Mouse (Mus musculus): ENCODE measurements at regions not wholly inside any gene's neighbourhood (a gene's known extent, or its start where the extent isn't known, plus 50 kb on each side); places are given as distances from the start of the nearest gene placed in this dataset.

DNA sequence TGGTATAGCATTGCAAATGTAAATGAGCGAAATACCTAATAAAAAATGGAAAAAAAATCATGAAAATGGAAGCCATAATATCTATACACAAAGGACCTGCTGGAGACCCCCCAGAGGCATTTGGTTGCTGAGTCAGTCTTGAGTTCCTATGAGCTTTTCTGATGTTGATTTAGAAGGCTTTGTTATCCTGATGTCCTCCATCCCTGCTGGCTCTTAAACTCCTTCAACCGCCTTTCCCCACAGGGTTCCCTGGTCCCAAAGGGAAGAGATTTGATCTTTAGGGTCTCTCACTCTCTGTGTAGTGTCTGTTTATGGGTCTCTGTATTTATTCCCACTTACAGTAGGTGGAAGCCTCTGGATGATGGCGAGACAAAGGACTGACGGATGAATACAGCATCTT, 356.6 kb upstream of the Robo2 start:
- 79% methylated on average over 4 of the region's 4 CpGs for WGBS (ENCODE audit: insufficient replicate concordance)
- no peak overlapping the region for H3K4me3 ChIP-seq (ENCODE audit: low read depth, low read length)

GRCm38 (mm10) chr16:74756720-74757345, 345.2 kb upstream of the Robo2 start:
- WGBS (ENCODE audit: insufficient replicate concordance): 69% methylated on average over 6 of the region's 6 CpGs
- Histone ChIP-seq H3K4me1 (ENCODE audit: control insufficient read depth, insufficient read depth, low read length) (no peaks in the 10 kb centered on the region), H3K4me2 (no peak overlapping the region), H3K36me3 (ENCODE audit: control insufficient read depth, insufficient read depth, low read length) (no peaks in the 10 kb centered on the region), H3K27ac (ENCODE audit: low read depth, low read length) (no peak overlapping the region), H3K27me3 (ENCODE audit: control insufficient read depth, insufficient read depth, low read length) (no peaks in the 10 kb centered on the region), H3K9ac (ENCODE audit: low read depth, low read length) (no peak overlapping the region), H3K4me3 (ENCODE audit: low read depth, low read length) (no peak overlapping the region), H3K9me3 (replicated peaks; ENCODE audit: control insufficient read depth, low read length) (no peaks in the 10 kb centered on the region)
- ATAC-seq (replicated peaks; ENCODE audit: insufficient number of reproducible peaks, low FRiP score, low TSS enrichment): no peak

More for the DNA sequence above, 356.6 kb upstream of the Robo2 start:
- Histone ChIP-seq H3K9ac (ENCODE audit: low read depth, low read length) (no peak overlapping the region), H3K4me1 (ENCODE audit: control insufficient read depth, insufficient read depth, low read length) (no peaks in the 10 kb centered on the region), H3K4me2 (no peak overlapping the region), H3K27ac (ENCODE audit: low read depth, low read length) (no peak overlapping the region), H3K27me3 (ENCODE audit: control insufficient read depth, insufficient read depth, low read length) (no peaks in the 10 kb centered on the region), H3K36me3 (ENCODE audit: control insufficient read depth, insufficient read depth, low read length) (no peaks in the 10 kb centered on the region), H3K9me3 (replicated peaks; ENCODE audit: control insufficient read depth, low read length) (no peaks in the 10 kb centered on the region)
- ATAC-seq (replicated peaks; ENCODE audit: insufficient number of reproducible peaks, low FRiP score, low TSS enrichment): no peak

- ATAC-seq (replicated peaks; ENCODE audit: insufficient number of reproducible peaks, low FRiP score, low TSS enrichment): no peak
- 24% methylated on average over 3 of the region's 3 CpGs for WGBS (ENCODE audit: insufficient replicate concordance)
Measured at GRCm38 (mm10) chr16:74750900-74751299, 339.3 kb upstream of the Robo2 start.

GRCm38 (mm10) chr16:74749006-74749405, 337.4 kb upstream of the Robo2 start:
- ATAC-seq (replicated peaks; ENCODE audit: insufficient number of reproducible peaks, low FRiP score, low TSS enrichment): no peak
- no peak overlapping the region for H3K4me2 ChIP-seq
- H3K36me3 ChIP-seq (ENCODE audit: control insufficient read depth, insufficient read depth, low read length): no peaks in the 10 kb centered on the region
- no peaks in the 10 kb centered on the region for H3K4me1 ChIP-seq (ENCODE audit: control insufficient read depth, insufficient read depth, low read length)
- H3K27ac ChIP-seq (ENCODE audit: low read depth, low read length): no peak overlapping the region
- no peaks in the 10 kb centered on the region for H3K27me3 ChIP-seq (ENCODE audit: control insufficient read depth, insufficient read depth, low read length)
- no peak overlapping the region for H3K4me3 ChIP-seq (ENCODE audit: low read depth, low read length)
- H3K9me3 ChIP-seq (replicated peaks; ENCODE audit: control insufficient read depth, low read length): no peaks in the 10 kb centered on the region
- no peak overlapping the region for H3K9ac ChIP-seq (ENCODE audit: low read depth, low read length)

More at GRCm38 (mm10) chr16:74750900-74751299, 339.3 kb upstream of the Robo2 start:
- Histone ChIP-seq H3K4me2 (no peak overlapping the region), H3K27ac (ENCODE audit: low read depth, low read length) (no peak overlapping the region), H3K36me3 (ENCODE audit: control insufficient read depth, insufficient read depth, low read length) (no peaks in the 10 kb centered on the region), H3K4me1 (ENCODE audit: control insufficient read depth, insufficient read depth, low read length) (no peaks in the 10 kb centered on the region), H3K9me3 (replicated peaks; ENCODE audit: control insufficient read depth, low read length) (no peaks in the 10 kb centered on the region), H3K9ac (ENCODE audit: low read depth, low read length) (no peak overlapping the region), H3K27me3 (ENCODE audit: control insufficient read depth, insufficient read depth, low read length) (no peaks in the 10 kb centered on the region), H3K4me3 (ENCODE audit: low read depth, low read length) (no peak overlapping the region)

GRCm38 (mm10) chr16:74743512-74743911, 331.9 kb upstream of the Robo2 start:
- WGBS (ENCODE audit: insufficient replicate concordance): 64% methylated on average over 3 of the region's 3 CpGs
- no peaks in the 10 kb centered on the region for H3K9me3 ChIP-seq (replicated peaks; ENCODE audit: control insufficient read depth, low read length)
- H3K27ac ChIP-seq (ENCODE audit: low read depth, low read length): no peak overlapping the region
- no peak for ATAC-seq (replicated peaks; ENCODE audit: insufficient number of reproducible peaks, low FRiP score, low TSS enrichment)
- H3K4me2 ChIP-seq: no peak overlapping the region
- no peak overlapping the region for H3K9ac ChIP-seq (ENCODE audit: low read depth, low read length)
- peaks cover 5% of the 10 kb centered on the region for H3K4me1 ChIP-seq (ENCODE audit: control insufficient read depth, insufficient read depth, low read length)
- no peaks in the 10 kb centered on the region for H3K36me3 ChIP-seq (ENCODE audit: control insufficient read depth, insufficient read depth, low read length)
- H3K4me3 ChIP-seq (ENCODE audit: low read depth, low read length): no peak overlapping the region
- H3K27me3 ChIP-seq (ENCODE audit: control insufficient read depth, insufficient read depth, low read length): no peaks in the 10 kb centered on the region

GRCm38 (mm10) chr16:74739194-74740135, 327.8 kb upstream of the Robo2 start:
- no peak for ATAC-seq (replicated peaks; ENCODE audit: insufficient number of reproducible peaks, low FRiP score, low TSS enrichment)
- 54% methylated on average over 12 of the region's 12 CpGs for WGBS (ENCODE audit: insufficient replicate concordance)
- no peak overlapping the region for H3K4me3 ChIP-seq (ENCODE audit: low read depth, low read length)

DNA sequence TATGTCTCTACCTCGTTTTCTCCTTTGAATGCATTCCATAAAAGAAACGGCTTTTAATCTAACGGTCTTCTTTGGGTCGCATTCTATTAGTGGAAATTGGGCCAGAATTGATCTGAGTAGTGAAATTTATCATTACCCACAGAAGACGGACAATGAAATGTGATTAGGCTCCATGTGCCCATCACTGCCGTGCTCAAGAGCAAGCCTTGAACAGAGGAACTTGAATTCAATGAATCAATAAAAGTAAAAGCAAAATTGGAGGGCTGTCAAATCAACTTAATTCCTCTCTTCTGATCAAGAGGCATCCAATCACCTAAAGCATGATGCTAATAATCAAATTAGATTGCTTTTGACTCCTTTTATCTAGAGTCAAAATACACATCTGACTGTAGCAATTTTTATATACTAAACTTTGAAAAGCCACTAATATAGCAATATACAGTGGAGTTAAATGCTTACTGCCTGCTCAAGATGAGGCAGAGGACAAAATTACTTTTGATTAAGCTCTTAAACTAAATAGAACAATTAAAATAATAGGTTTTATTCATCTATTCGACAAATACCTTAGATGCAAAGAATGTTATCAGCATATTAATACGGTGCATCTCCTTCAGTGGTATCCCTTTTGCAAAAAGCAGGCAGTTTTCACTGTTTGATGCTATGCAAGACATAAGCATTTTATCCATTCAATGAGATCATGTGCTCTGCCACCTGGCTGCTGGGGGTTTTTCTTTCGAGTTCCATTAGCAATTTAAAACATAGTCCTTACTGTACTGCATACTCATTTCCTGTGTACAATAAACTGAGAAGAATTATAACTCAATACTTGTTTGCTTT, 321.5 kb upstream of the Robo2 start:
- Histone ChIP-seq H3K27me3 (ENCODE audit: control insufficient read depth, insufficient read depth, low read length) (no peaks in the 10 kb centered on the region), H3K9ac (ENCODE audit: low read depth, low read length) (no peak overlapping the region), H3K4me2 (no peak overlapping the region), H3K4me3 (ENCODE audit: low read depth, low read length) (no peak overlapping the region), H3K9me3 (replicated peaks; ENCODE audit: control insufficient read depth, low read length) (no peaks in the 10 kb centered on the region), H3K4me1 (ENCODE audit: control insufficient read depth, insufficient read depth, low read length) (no peaks in the 10 kb centered on the region; the same call in 1 of the 2 replicates), H3K36me3 (ENCODE audit: control insufficient read depth, insufficient read depth, low read length) (no peaks in the 10 kb centered on the region), H3K27ac (ENCODE audit: low read depth, low read length) (no peak overlapping the region)
- 83% methylated on average over 9 of the region's 9 CpGs for WGBS (ENCODE audit: insufficient replicate concordance)
- ATAC-seq (replicated peaks; ENCODE audit: insufficient number of reproducible peaks, low FRiP score, low TSS enrichment): no peak

More at GRCm38 (mm10) chr16:74739194-74740135, 327.8 kb upstream of the Robo2 start:
- Histone ChIP-seq H3K27ac (ENCODE audit: low read depth, low read length) (no peak overlapping the region), H3K27me3 (ENCODE audit: control insufficient read depth, insufficient read depth, low read length) (no peaks in the 10 kb centered on the region), H3K9me3 (replicated peaks; ENCODE audit: control insufficient read depth, low read length) (no peaks in the 10 kb centered on the region), H3K9ac (ENCODE audit: low read depth, low read length) (no peak overlapping the region), H3K4me1 (ENCODE audit: control insufficient read depth, insufficient read depth, low read length) (peaks cover 5% of the 10 kb centered on the region), H3K4me2 (no peak overlapping the region), H3K36me3 (ENCODE audit: control insufficient read depth, insufficient read depth, low read length) (no peaks in the 10 kb centered on the region)

GRCm38 (mm10) chr16:74730169-74730794, 318.7 kb upstream of the Robo2 start:
- WGBS (ENCODE audit: insufficient replicate concordance): 54% methylated on average over 3 of the region's 3 CpGs

More at GRCm38 (mm10) chr16:74730169-74730794, 318.7 kb upstream of the Robo2 start:
- Histone ChIP-seq H3K4me3 (ENCODE audit: low read depth, low read length) (no peak overlapping the region), H3K36me3 (ENCODE audit: control insufficient read depth, insufficient read depth, low read length) (no peaks in the 10 kb centered on the region), H3K4me2 (no peak overlapping the region), H3K9me3 (replicated peaks; ENCODE audit: control insufficient read depth, low read length) (no peaks in the 10 kb centered on the region), H3K27me3 (ENCODE audit: control insufficient read depth, insufficient read depth, low read length) (no peaks in the 10 kb centered on the region), H3K9ac (ENCODE audit: low read depth, low read length) (no peak overlapping the region), H3K4me1 (ENCODE audit: control insufficient read depth, insufficient read depth, low read length) (no peaks in the 10 kb centered on the region; the same call in 1 of the 2 replicates), H3K27ac (ENCODE audit: low read depth, low read length) (no peak overlapping the region)
- no peak for ATAC-seq (replicated peaks; ENCODE audit: insufficient number of reproducible peaks, low FRiP score, low TSS enrichment)
